Comparison of ENCODE assay signal across 9 mouse cellular contexts in genomic region chr7:62346269-62346668, GRCm38 (mm10). TPM values are rescaled to one million over a fixed set of nuclear protein-coding genes. Genes with fewer than 3 reads are reported as not detected.
DNase-seq lines count a peak whose midpoint lies in the region; ATAC-seq and TF ChIP-seq lines count a peak whose summit lies in the region.
"Had no signal": no experiment of that assay in that cellular context is flagged by ENCODE, and none has a peak within 500 bp of the region (broad histone marks: within the 10 kb centered on the region; RNA-seq: fewer than 3 reads in every experiment).

Gene Ndn (plus strand): TSS chr7:62346569.

- H3K27ac ChIP-seq in embryonic facial prominence, embryonic 14.5 days (replicated peaks; ENCODE audit: low read depth, low read length): no peak within 1 kb of the TSS
- no peak within 1 kb of the TSS for H3K27ac ChIP-seq in intestine, embryonic 14.5 days (ENCODE audit: low read depth)
- no peak within 1 kb of the TSS for H3K27ac ChIP-seq in midbrain, postnatal 0 days (ENCODE audit: low read depth, low read length)
- H3K27ac ChIP-seq: liver, embryonic 15.5 days had no signal

- H3K4me3 ChIP-seq in embryonic facial prominence, embryonic 14.5 days (ENCODE audit: low read depth, low read length): no peak within 1 kb of the TSS
- no peak within 1 kb of the TSS for H3K4me3 ChIP-seq in intestine, embryonic 14.5 days (ENCODE audit: low read depth, low read length)
- H3K4me3 ChIP-seq in midbrain, postnatal 0 days (ENCODE audit: low read depth, low read length): no peak within 1 kb of the TSS
- H3K4me3 ChIP-seq: liver, embryonic 15.5 days had no signal

- H3K9me3 ChIP-seq in embryonic facial prominence, embryonic 14.5 days (ENCODE audit: control insufficient read depth, low read length): no peaks in the 10 kb centered on the region
- no peaks in the 10 kb centered on the region for H3K9me3 ChIP-seq in intestine, embryonic 14.5 days (ENCODE audit: control insufficient read depth, low read length)
- peaks cover 10% of the 10 kb centered on the region; the same call in 1 of the 2 replicates for H3K9me3 ChIP-seq in midbrain, postnatal 0 days (ENCODE audit: low read length)
- H3K9me3 ChIP-seq: liver, embryonic 15.5 days had no signal

- no peak within 1 kb of the TSS for H3K9ac ChIP-seq in embryonic facial prominence, embryonic 14.5 days (ENCODE audit: low read depth, low read length)
- H3K9ac ChIP-seq in intestine, embryonic 14.5 days (ENCODE audit: low read length): no peak within 1 kb of the TSS
- H3K9ac ChIP-seq in midbrain, postnatal 0 days (replicated peaks; ENCODE audit: low read length, poor library complexity, severe bottlenecking): no peak within 1 kb of the TSS
- H3K9ac ChIP-seq: liver, embryonic 15.5 days had no signal

- no peak for TF ChIP-seq CTCF in midbrain, postnatal 0 days (IDR thresholded peaks at IDR 0.05)

- H3K4me1 ChIP-seq in embryonic facial prominence, embryonic 14.5 days (ENCODE audit: control insufficient read depth, insufficient read depth, low read length): no peaks in the 10 kb centered on the region
- H3K4me1 ChIP-seq in intestine, embryonic 14.5 days (replicated peaks; ENCODE audit: control insufficient read depth, insufficient read depth, low read length): no peaks in the 10 kb centered on the region
- H3K4me1 ChIP-seq in midbrain, postnatal 0 days (ENCODE audit: insufficient read depth, low read length): no peaks in the 10 kb centered on the region
- H3K4me1 ChIP-seq: liver, embryonic 15.5 days had no signal

- no peak for DNase-seq in left cerebral cortex, adult 18-20 months (ENCODE audit: low spot score in 2 of 2)
- no peak for DNase-seq in left cerebral cortex, adult 9 months (ENCODE audit: low spot score in 2 of 2)
- DNase-seq in embryonic facial prominence, embryonic 14.5 days (ENCODE audit: low spot score): no peak
- DNase-seq in intestine, embryonic 14.5 days (ENCODE audit: low spot score): no peak
- DNase-seq in midbrain, postnatal 0 days (ENCODE audit: low spot score): no peak
- no peak for DNase-seq in MN1 (ENCODE audit: low spot score)
- DNase-seq in frontal cortex, postnatal 36 days (ENCODE audit: low spot score in 2 of 2): no peak
- no peak for DNase-seq in gastrocnemius, postnatal 36 days

- no peak within 1 kb of the TSS for H3K4me2 ChIP-seq in embryonic facial prominence, embryonic 14.5 days (ENCODE audit: low read depth, low read length)
- no peak within 1 kb of the TSS for H3K4me2 ChIP-seq in intestine, embryonic 14.5 days (ENCODE audit: low read length)
- no peak within 1 kb of the TSS for H3K4me2 ChIP-seq in midbrain, postnatal 0 days (ENCODE audit: low read depth, low read length, poor library complexity, severe bottlenecking)
- H3K4me2 ChIP-seq: liver, embryonic 15.5 days had no signal

- ATAC-seq in embryonic facial prominence, embryonic 14.5 days (ENCODE audit: low read depth): no peak
- ATAC-seq in intestine, embryonic 14.5 days (replicated peaks; ENCODE audit: low FRiP score, low TSS enrichment, low read depth): no peak
- ATAC-seq in midbrain, postnatal 0 days (ENCODE audit: low FRiP score): no peak

- WGBS in embryonic facial prominence, embryonic 14.5 days: 62% methylated on average over 1 of the region's 1 CpGs
- WGBS in intestine, embryonic 14.5 days: 49% methylated on average over 1 of the region's 1 CpGs
- WGBS in midbrain, postnatal 0 days: 60% methylated on average over 1 of the region's 1 CpGs

- intact Hi-C loops in gastrocnemius, postnatal 36 days (cut with DNase I): no loop called here

- H3K27me3 ChIP-seq in embryonic facial prominence, embryonic 14.5 days (replicated peaks; ENCODE audit: control insufficient read depth, insufficient read depth, low read length): no peaks in the 10 kb centered on the region
- H3K27me3 ChIP-seq in intestine, embryonic 14.5 days (replicated peaks; ENCODE audit: control insufficient read depth, insufficient read depth, low read length): no peaks in the 10 kb centered on the region
- no peaks in the 10 kb centered on the region for H3K27me3 ChIP-seq in midbrain, postnatal 0 days (ENCODE audit: insufficient read depth, low read length)

- H3K36me3 ChIP-seq in embryonic facial prominence, embryonic 14.5 days (ENCODE audit: control insufficient read depth, insufficient read depth, low read length): no peaks in the 10 kb centered on the region
- no peaks in the 10 kb centered on the region for H3K36me3 ChIP-seq in intestine, embryonic 14.5 days (ENCODE audit: control insufficient read depth, insufficient read depth, low read length)
- no peaks in the 10 kb centered on the region for H3K36me3 ChIP-seq in midbrain, postnatal 0 days (ENCODE audit: insufficient read depth, low read length)
- H3K36me3 ChIP-seq: liver, embryonic 15.5 days had no signal

RNA-seq across cellular contexts. Expression of gene Ndn, which starts in this region (rescaled TPM):
- total RNA-seq in left cerebral cortex, adult 18-20 months (2021): 100 to 1,000 TPM; 109 to 118 TPM
- 205 and 214 TPM in 2 replicates for polyA plus RNA-seq in embryonic facial prominence, embryonic 14.5 days (2014; fragmentation: Nextera tagmentation; extraction: Ambion mirVana)
- 76.1 and 82.9 TPM in 2 replicates for polyA plus RNA-seq in intestine, embryonic 14.5 days (2014; fragmentation: Nextera tagmentation; extraction: Ambion mirVana)
- total RNA-seq in midbrain, postnatal 0 days (2014; rRNA removed): 479 and 494 TPM in 2 replicates
- polyA plus RNA-seq in midbrain, postnatal 0 days (2015; fragmentation: Nextera tagmentation; extraction: Ambion mirVana): 861 and 877 TPM in 2 replicates
- total RNA-seq in gastrocnemius, postnatal 36 days (2021): 1 to 10 TPM; 4.4 to 5.2 TPM

Comparison
In these comparisons a context has a peak if more than half of its experiments do, and no peak if none do; other contexts are left out.
1. RNA of gene Ndn (total RNA-seq): 479 to 494 TPM in midbrain, postnatal 0 days and 109 to 118 TPM in left cerebral cortex, adult 18-20 months; 4.4 to 5.2 TPM in gastrocnemius, postnatal 36 days; every median in the first group is over 10 times any median in the second.